Mouse (Mus musculus): ENCODE measurements around the gene Il16.

The Il16 gene

GRCm38 (mm10) chr7:83678506-83678905 is 67.0 kb downstream of the Il16 start:
- no peak for DNase-seq

GRCm38 (mm10) chr7:83677296-83677695 is 68.2 kb downstream of the Il16 start:
- no peak for DNase-seq

- DNase-seq: peak; percentile 33 to 68
These were observed 69.8 kb downstream of the Il16 start for GRCm38 (mm10) chr7:83675545-83676254.

- no peak for DNase-seq
These were observed 74.0 kb downstream of the Il16 start for GRCm38 (mm10) chr7:83671573-83671972.

- DNase-seq: peak; percentile 56 to 80
These were observed 76.8 kb downstream of the Il16 start for GRCm38 (mm10) chr7:83668724-83669123.

- no peak for DNase-seq
These were observed 77.4 kb downstream of the Il16 start for GRCm38 (mm10) chr7:83667936-83668645.

- DNase-seq: peak in 1 of 2 experiments; percentile 58
These were observed 79.4 kb downstream of the Il16 start for GRCm38 (mm10) chr7:83666087-83666595.

GRCm38 (mm10) chr7:83662711-83663375 is 82.7 kb downstream of the Il16 start:
- DNase-seq: peak; percentile 42 to 44

- no peak for DNase-seq
These were observed 83.8 kb downstream of the Il16 start for GRCm38 (mm10) chr7:83661763-83662162.

GRCm38 (mm10) chr7:83661031-83661430 is 84.5 kb downstream of the Il16 start:
- no peak for DNase-seq

GRCm38 (mm10) chr7:83660273-83660691 is 85.2 kb downstream of the Il16 start:
- DNase-seq: no peak

GRCm38 (mm10) chr7:83659159-83660065 is 86.1 kb downstream of the Il16 start:
- DNase-seq: peak; percentile 64 to 76

- peak in 1 of 2 experiments; percentile 44 for DNase-seq
These were observed 86.8 kb downstream of the Il16 start for GRCm38 (mm10) chr7:83658716-83659115.

GRCm38 (mm10) chr7:83654938-83655630 is 90.4 kb downstream of the Il16 start:
- peak; percentile 50 to 61 for DNase-seq

GRCm38 (mm10) chr7:83654196-83654595 is 91.3 kb downstream of the Il16 start:
- DNase-seq: no peak

- no peak for DNase-seq
These were observed 91.9 kb downstream of the Il16 start for GRCm38 (mm10) chr7:83653605-83654051.

GRCm38 (mm10) chr7:83652498-83652897 is 93.0 kb downstream of the Il16 start:
- DNase-seq: no peak

- no peak for DNase-seq
These were observed 94.9 kb downstream of the Il16 start for GRCm38 (mm10) chr7:83650638-83651037.

- DNase-seq: no peak
These were observed 96.7 kb downstream of the Il16 start for GRCm38 (mm10) chr7:83648807-83649206.

- DNase-seq: no peak
These were observed 100.0 kb downstream of the Il16 start for GRCm38 (mm10) chr7:83645476-83645875.

GRCm38 (mm10) chr7:83644761-83645160 is 100.8 kb downstream of the Il16 start:
- peak in 1 of 2 experiments; percentile 50 for DNase-seq

- no peak for DNase-seq
These were observed 101.9 kb downstream of the Il16 start for GRCm38 (mm10) chr7:83643581-83643980.

All from kidney, postnatal 36 days (tissue).